Mouse (Mus musculus) thymus, postnatal 25 days (tissue): Measurements from ENCODE around the gene Sh3rf1.

ENCODE experiments used
- DNase-seq: peaks from one replicate; pipeline ENCODE4 v3.0.0; 2022

The Sh3rf1 gene

DNA sequence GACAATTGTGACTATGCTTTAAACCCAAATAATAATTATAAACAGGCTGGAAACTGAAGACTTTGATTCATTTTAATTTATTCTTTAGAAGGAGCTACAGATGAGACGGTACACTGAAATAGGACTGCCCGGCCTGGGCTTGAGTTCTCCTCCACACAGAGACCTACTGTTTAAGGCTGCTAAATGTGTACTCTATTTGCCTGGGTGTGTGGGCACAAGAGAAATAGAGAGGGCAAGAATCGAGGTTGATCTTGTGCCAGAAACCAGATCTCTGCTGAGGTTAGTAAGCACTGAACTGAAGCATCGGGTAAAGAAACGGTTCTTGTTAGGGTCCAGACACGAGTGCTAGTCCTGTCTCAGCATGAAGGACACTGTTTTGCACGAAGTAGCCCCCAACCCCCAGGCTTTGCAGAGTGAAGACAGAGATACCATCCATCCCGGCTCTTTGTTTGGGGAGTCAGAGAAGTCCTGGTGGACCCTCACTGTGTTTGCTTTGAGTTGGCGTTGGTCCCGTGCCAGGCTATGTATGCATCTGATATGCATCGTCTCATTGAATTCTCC lies 64.4 kb downstream of the Sh3rf1 start:
- no peak for DNase-seq

DNA sequence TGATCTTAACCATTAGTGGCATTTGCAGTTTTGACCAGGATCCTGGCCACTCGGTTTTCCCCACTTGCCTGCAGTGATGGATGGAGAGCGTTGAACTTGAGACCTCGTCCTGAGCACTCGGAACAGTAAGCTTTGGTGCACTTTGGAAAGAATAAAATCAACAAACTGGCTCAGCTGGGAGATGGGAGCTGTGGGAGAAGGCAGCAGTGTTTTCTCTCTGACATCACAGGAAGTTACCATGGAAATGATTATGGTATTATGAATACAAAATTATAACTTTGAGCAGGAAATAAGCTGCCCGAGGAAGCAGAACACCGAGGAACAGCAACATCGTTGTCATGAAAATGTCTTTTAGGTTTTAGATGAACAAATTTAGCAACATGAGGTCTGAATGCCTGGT lies 65.0 kb downstream of the Sh3rf1 start:
- no peak for DNase-seq

DNA sequence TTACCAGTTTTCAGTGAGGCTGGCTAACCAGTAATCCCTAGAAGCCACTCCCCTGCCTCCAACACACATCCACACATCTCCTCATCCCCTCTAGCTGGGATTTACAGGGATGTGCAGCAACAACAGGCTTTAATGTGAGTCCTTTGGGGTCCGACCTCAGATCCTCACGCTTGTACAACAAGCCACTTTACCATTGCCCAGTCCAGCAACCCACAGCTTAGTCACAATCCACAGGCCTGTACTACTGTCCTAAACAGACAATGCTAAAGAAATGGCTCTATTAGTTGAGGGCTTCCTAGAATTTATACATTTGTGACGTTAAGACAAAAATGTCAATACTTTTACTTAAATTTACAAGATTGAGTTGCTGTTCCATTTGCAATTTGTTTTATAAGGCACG lies 71.4 kb downstream of the Sh3rf1 start:
- DNase-seq, result no peak

DNA sequence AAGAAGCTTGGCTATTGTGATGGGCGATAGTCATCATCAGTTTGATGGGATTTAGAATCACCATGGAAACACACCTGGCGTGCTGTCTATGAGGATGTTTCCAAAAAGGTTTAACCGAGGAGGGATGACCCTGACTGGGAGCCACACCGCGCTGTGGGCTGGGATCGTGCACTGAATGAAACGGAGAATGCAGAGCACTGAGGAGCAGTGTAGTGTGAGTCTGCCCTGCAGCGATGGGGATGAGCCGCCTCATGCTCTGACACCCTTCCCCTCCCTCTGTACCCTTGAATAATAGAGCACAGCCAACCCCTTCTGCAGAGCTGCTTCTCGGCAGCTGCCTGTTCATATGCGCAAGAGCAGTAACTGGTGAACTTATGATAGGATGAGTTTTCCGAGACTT lies 71.8 kb downstream of the Sh3rf1 start:
- DNase-seq, result no peak

DNA sequence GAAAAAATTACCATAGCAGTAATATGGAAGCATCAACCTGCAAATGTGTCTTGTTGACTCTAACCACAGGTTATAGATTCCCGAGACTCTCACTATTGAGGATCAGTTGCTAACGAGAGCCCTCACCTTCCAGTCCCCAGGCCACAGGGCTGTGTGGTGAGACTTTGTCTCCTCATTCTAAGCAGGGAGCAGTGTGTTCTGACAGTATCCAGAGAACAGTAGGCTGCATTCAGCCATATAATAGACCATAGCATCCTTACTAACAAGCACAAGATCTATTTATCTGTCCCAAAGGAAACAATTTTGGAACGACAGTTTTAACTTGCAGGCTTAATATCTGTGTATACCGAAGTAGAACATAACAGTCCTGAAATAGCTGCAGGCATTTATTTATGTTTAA lies 75.2 kb downstream of the Sh3rf1 start:
- DNase-seq, result no peak

DNA sequence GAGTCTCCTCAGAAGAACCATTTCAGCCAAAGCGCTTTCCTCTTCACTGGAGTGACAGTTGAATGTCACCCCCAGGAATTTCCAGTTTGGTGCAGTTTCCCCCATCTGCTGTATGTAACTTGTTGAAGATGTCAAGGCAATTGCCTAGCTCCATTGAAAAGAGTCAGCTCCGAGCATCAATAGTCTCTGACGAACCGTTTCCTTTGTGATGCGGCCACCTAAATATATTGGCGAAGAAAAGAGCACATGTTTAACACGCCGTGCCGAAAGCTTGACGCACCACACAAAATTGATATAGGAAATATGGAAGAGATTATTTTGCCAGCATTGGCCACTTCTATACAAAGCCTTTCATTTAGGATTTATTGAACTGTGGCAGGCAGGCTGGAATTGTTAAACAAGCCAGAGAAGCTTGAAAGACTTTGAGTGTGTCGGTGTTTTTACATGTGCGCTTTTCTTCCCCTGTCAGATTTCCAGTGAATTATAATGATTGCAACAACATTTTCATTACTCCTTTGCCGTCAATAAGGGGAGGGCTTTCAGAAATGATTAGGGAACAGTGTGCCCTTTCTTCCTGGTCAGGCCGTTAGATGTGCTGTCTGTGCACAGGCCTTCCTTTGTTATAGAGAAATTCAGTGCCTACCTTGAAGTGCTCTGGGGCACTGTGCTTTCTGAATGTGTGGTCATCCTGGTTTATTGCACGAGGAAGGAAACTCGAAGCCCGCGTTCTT lies 77.8 kb downstream of the Sh3rf1 start:
- no peak for DNase-seq

DNA sequence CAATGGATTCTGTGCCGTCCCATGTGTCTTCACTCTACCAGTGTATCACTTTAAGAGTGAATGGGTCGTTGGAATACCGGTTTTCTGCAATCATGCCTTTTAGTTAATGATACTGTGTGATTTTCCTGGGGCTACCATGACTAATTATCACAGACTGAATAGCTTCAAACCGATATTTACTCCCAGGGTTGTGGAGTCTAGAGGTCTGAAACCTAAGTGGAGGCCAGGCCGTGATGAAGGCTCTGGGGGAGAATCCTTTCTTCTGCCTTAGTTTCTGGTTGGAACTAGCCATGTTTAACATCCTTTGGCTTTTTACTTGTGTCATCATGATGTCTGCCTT lies 78.3 kb downstream of the Sh3rf1 start:
- no peak for DNase-seq

DNA sequence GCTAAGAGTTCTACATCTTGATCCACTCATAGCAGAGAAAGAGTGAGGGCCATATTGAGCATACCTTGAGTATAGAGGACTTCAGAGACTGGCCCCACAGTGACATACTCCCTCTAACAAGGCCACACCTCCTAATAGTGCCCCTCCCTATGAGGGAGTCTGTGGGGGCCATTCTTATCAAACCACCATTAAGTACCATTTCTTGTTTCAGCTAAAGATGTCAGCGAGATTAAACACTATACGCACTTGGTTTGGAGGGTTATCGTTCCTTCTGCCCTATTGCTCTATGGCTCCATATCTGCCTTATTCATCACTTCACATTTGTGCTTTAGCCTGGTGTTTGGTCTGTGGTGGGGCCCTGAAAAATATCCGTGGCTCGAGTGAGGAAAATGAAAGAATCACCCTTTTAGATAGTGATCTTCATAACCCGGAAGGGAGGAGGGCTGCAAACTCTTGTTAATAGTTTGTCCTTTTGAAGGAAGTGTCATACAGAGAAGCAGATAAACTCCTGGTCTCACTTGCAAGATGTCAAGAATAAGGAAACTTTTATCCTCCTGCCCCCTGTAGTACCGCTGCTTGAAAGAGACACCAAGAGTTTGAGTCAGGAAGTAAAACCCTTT lies 81.9 kb downstream of the Sh3rf1 start:
- DNase-seq, result no peak

DNA sequence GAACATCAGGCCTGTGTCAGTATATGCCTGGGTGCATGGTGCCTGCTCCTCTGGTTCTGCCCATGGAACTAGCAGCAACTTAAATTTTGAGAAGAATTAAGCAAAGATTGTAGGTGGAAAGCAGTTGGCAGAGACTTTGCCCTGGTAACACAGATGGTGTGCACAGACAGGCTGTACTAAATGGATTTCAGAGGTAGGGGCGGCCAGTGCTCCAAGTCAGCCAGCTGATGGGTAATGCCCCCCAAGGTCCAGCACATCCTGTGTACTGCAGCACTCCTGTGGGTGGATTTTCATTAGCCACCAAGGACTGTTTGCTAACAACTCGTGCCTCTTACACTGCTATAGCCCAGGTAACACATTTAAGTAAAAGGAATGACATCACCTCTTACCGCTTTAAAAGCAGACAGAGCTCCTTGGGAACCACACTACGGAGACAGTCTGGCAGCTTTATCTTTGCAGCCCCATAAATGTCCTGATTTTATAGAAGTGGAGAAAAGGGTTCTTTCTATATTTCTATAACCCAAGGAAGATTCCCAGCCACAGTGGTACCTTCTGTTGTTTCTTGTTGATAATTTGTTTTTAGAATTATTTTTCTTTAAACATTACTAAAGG lies 82.9 kb downstream of the Sh3rf1 start:
- no peak for DNase-seq

DNA sequence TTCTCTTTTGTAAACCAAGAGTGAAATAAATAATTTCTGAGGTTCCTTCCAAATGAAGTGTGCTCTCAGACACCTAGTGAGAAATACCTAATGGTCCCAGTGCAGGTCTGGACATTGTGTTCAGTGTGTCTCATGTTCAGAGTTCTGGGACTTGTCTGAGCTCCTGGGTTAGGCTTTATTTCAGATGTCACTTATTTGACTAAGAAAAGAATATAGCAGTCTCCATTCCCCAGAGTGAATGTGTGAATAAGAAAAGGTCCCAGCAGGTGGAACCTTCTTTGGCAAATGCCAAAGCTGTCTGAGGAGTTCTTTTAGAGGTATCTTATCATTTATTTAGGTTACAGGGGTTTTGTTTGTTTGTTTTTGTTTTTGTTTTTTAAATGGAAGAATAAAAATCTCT lies 85.2 kb downstream of the Sh3rf1 start:
- DNase-seq, result no peak

DNA sequence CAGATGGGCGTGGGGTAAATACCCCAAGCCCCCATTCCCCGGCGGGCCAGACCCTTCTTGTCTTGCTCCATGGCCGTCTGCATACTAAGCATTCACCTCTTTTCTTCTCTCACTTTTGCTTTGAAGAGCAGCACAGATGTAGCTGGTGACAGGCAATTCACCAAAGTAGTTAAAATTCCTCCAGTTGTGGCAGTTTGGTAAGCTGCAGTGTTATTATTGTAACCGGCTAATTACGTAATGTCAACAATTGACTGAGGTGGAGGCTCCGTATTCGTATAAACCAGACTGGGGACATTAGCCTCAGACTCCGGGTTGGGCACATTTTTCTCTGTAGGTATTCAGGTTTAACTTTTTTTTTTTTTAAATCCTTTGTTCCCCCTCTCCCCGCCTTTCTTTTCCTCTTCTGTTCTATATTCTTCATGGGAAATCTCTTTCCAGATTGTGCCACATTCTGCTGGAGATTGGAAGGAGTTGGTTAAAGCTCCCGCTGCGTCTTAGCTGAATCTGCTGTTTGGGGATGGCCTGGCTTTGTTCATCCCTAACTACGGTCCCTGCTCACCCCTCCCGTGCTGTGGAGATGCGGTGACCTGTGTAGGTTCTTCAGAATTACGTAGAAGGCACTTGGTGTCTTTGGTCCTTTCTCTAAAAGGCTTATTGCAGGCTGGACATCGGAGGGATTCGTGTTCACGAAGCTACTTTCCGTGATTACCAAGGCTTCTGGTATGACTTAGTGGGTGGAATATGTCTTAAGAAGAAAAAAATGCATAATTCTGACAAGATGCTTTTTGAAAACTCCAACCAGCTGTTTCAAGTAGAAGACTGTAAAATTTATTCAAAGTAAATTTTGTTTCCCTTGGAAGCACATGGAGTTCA lies 86.1 kb downstream of the Sh3rf1 start:
- no peak for DNase-seq

DNA sequence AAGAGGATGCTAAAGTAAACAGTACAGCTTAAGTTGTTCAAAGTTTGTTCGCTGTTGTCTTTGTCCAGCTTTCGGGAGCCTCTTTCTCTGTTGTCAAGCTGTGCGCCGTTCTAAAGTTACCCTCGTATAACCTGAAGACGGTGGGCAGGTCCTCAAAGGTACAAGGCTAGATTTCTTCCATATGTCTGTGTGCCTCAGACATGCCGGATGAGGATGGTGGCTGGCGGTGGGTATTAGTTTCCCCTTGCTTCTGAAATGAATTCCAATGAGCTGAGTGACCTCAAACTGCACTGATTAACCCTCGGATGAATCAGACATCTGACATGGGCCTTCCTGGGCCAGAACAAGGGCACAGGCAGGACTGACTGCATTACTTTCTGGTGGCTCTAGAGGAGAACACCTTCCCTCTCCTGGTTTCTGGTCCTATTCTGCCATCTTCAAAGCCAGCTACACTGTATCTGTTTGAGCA lies 86.8 kb downstream of the Sh3rf1 start:
- no peak for DNase-seq

DNA sequence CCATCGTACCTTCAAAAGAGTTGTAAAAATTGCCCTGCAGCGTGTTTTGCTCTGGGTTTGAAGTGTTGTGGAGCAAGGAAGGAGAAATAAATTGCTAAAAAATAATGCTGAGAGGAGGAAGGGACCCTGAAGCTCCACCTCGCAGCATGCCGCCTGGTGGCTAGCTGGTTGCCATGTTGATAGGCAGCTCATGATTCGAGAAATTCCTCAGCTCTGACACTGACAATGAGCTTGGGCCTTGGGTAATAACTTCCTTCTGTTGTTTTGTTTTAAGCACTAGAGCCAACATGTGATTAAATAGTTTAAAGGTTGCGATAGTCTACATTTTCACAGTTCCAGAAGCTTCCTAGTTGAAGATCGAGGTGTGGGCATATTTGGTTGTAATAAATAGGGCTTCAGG lies 89.3 kb downstream of the Sh3rf1 start:
- no peak for DNase-seq

DNA sequence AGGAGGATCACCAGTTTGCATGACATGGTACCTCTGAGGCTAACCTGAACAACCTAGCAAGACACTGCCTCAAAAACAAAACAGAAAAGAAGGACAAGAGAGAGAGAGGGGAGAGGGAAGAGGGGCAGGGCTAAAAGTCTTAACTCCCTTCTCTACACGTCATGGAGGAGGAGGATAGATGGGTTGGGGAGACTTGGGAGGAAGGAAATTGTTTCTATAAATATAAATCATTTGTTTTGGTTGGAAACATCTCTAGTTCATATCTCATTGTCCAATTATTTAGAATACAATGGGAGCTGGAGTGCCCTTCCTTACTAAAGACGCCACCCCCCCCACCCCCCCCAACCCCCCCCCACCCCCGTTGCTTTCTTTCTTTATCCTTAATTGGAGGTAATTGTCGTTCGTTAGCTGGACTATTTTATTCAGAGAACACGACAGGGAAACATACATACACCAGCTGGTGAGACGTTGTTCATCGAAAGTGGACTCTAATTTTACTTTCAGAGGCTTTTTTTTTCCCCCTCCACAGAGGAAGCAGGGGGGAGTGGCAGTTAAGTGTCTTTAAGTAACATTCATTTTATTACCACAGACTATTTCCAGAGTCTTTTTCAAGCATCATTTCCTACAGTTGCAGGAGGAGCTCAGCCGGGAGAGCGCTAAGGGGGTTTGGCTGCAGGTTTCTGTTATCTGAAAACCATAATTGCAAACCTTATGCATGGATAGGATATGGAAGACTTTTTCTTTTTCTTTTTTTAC lies 92.5 kb downstream of the Sh3rf1 start:
- no peak for DNase-seq

DNA sequence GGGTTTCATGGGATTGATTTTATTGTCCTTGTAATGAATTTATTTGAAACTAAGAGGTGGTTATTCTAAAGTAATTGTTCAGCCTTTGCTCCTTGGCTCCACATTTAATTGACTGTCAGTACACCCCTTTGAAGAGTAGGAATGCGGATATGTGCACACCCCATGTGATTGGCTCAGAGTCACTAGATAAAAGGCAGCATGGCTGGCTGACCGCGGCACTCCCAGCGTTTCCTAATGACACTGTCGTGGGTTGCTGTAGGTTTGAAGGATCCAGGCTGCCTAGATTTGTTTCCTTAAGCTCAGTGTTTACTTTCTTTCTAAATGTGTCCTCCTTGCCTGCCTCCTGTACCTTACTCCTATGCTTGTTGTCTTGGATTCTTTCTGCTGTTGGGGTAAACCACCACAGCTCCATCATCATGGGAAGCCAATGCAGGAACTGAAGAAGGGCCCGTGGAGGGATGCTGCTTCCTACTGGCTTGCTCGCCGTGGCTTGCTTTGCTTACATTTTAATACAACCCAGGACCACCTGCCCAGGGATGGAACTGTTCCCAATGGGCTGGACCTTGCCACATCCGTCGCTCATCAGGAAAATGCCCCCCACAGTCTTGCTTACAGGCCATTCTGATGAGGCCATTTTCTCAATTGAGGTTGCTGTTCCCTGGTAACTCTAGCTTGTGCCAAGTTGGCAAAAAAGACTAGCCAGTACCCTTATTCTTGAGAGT lies 93.3 kb downstream of the Sh3rf1 start:
- DNase-seq, result no peak

DNA sequence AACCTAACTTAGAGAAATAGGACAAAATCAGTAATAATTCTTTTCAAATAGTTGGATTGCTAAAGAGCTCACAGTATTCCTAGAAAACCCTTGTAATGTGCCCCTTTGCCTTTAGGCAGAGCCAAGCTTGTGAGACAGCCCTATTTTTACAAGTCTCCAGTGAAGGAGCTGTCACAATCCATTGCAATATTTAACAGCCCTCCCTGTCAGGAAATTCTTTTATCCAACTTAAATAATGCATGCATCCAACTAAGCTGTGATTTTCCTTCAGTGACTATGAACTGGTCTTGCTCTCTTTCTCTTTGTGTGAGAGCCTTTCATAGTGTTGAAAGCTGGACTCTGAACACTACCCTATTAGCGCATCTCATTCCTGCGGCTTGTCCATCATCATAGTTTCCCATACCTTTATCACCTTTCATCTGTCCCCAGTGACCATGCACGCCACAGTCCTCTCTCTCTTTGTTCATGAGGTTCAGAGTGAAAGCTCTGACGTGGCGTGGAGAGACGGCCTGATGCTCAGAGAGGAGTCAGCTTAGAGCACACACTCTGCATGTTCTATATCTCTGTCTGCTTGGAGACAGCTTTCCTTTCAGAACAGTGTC lies 94.0 kb downstream of the Sh3rf1 start:
- no peak for DNase-seq

DNA sequence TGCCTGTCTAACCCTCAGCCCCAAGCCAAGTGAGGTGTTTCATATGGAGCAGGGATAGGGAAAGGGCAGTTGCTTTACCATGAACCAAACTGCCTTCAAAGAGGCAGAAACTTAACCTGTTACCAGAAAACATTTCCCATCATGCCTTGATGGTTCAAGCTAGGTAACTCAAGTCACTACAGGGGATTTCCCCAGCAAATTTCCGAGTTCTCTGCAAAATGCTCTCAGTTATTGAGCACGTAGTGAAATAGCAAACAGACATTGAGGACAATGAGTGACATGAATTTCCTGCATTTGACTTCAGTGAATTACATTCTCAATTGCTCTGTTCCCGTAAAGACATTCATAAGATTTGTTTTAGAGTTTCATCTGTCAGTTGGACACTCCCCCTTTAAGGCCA lies 97.5 kb downstream of the Sh3rf1 start:
- no peak for DNase-seq

DNA sequence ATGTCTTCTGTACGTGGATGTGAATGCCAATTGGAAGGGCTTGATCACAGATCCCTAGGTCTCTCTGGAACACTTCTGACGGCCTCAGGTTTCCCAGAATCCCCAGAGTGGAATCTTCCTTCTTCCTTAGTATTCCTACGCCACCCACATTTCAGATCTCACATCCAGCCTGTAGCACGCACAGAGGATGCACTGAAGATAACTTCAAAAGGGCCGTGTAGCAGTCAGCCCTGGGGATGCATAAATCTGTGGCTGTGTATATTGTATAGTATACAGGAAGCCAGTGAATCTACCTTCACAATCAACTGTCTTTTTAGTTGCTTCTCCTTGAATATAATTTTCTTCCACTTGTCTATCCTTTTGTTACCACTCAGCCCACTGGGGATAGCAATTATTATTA lies 98.1 kb downstream of the Sh3rf1 start:
- DNase-seq, result no peak

DNA sequence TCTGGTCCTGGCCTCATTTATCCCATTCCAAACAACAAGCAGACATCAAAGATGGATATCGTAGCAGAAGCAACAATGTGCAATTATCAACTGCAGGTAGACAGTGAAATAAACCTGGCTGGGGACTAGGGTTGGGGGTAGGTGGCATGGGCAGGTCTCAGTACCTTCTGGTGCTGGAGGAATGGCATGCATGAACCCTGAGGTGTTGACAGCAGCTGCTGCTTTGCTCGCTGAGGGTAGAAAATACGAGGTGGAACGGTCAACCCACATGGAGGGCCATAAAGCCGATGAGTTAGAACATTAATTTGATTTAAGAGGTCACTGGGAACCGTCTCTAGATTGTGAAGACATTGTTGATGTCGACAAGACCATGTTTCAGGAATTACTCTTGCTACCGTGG lies 98.8 kb downstream of the Sh3rf1 start:
- no peak for DNase-seq

DNA sequence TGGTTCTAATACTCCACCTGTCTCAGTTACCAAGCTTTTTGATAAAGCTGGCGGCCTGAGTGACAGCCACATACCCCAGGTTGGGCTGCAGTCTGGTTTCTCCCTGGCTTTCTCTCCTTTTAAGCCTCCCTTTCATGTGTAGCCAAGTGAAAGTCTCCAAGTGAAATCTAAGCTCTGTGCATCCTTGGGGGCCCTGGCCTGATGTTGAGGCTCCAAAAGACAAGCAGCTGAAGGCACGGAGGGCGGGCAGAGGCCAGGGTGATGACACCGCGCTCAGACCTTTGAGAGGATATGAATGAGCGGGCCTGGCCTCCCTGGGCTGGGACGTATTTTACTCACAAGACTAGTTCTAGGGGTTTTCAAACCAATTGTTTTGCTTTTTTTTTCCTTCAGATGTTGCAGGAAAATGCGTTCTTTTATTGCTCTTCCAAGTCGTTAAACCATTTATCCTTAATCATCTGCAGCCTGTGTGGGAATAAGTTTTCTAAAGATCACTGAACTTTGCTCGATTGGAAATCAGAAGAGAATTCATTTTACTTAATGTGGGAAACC lies 100.8 kb downstream of the Sh3rf1 start:
- DNase-seq, result no peak
